Mouse (Mus musculus) kidney, adult 2 months (tissue): ENCODE results near the gene Tpsg1. TPM values are rescaled to one million over a fixed set of nuclear protein-coding genes. Genes with fewer than 3 reads are reported as not detected.

Source experiments
- DNase-seq: peaks from one replicate; pipeline ENCODE4 v3.0.0; 2021
- H3K27ac ChIP-seq: fragments of 200-500 bp; 2 replicates; pipeline ENCODE4 v1.5.1; 2012; ENCODE audit warnings: low read depth, low read length, control low read depth, inconsistent platforms; ENCODE audit not compliant: insufficient read depth
- H3K27me3 ChIP-seq: fragments of 200-500 bp; replicated peaks from 2 replicates; pipeline ENCODE4 v1.6.1; 2012; ENCODE audit warnings: mild to moderate bottlenecking, moderate library complexity, low read length, inconsistent platforms; ENCODE audit not compliant: control insufficient read depth, insufficient read depth
- H3K36me3 ChIP-seq: fragments of 200-500 bp; 2 replicates; pipeline ENCODE4 v1.6.1; 2012; ENCODE audit warnings: mild to moderate bottlenecking, moderate library complexity, low read length, inconsistent platforms; ENCODE audit not compliant: control insufficient read depth, insufficient read depth
- H3K4me1 ChIP-seq: fragments of 200-500 bp; 2 replicates; pipeline ENCODE4 v1.6.1; 2011; ENCODE audit warnings: low read length; ENCODE audit not compliant: control insufficient read depth, insufficient read depth
- H3K4me3 ChIP-seq: fragments of 200-500 bp; 2 replicates; pipeline ENCODE4 v1.5.1; 2011; ENCODE audit warnings: mild to moderate bottlenecking, low read depth, low read length, control low read depth; ENCODE audit not compliant: insufficient read depth
- CTCF ChIP-seq: fragments of 200-500 bp; conservative IDR thresholded peaks from 2 replicates; pipeline ENCODE4 v1.5.1; 2011; ENCODE audit warnings: low read depth, mild to moderate bottlenecking, control low read depth, low read length, moderate library complexity, mixed read lengths; ENCODE audit not compliant: insufficient read depth, insufficient read length
- POLR2A ChIP-seq: fragments of 200-500 bp; IDR thresholded peaks from one replicate; pipeline ENCODE4 v1.6.1; 2011; ENCODE audit warnings: low read depth, low read length, control low read depth
- WGBS: fragments of 180-500 bp; shearing (Covaris S2); methylation state at CpG from one replicate; pipeline ENCODE4 v1.1.7; 2018; 5-methylcytosine and 5-hydroxymethylcytosine counted together
- polyA plus RNA-seq: library from polyadenylated mRNA; depleted of rRNA; stranded (reverse); fragments of >200 nt; gene quantifications from 2 replicates; pipeline ENCODE4 v1.2.3, GENCODE M21; 2012

The Tpsg1 gene
- polyA plus RNA-seq, 1 experiment, result not detected

DNA sequence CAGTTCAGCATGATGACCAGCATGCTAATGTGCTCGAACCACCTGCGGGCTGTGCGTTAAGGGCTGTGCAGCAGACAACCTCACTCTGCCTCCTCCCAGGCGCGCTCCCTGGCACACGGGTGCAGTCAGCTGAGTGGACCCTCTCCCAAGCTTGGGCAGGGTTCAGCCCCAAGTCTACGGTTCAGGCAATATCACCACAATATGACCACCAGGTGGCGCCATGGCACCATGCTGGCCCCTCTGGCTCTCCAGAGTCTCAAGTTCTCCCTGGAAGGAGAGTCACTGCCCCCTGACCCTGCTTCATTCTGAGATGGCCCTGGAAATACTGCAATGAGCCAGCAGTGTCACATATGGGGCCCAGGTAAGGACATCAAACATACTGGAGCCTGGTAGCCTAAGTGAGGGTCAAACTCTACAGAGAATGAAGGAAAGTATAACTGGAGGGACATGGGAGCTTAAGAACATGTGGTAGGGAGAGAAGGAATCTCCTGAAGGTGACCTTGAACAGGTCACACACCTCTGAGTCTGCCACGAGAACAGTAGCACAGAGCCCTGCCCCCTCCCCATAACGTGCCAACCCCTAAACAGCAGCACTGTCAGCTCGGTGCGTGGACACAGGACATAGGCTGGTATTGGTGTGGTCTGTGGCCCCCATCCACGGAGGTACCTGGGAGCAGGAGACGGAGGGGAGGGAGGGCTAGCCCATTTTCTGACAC is 28.9 kb downstream of the Tpsg1 start:
- Histone ChIP-seq H3K27me3 (no peaks in the 10 kb centered on the region), H3K27ac (no peak overlapping the region), H3K4me1 (no peaks in the 10 kb centered on the region), H3K4me3 (no peak overlapping the region), H3K36me3 (no peaks in the 10 kb centered on the region)
- TF ChIP-seq POLR2A, result no peak
- peak; percentile 93 for TF ChIP-seq CTCF
- peak; percentile 69 for DNase-seq
- WGBS, result 31% methylated on average over 14 of the region's 14 CpGs

DNA sequence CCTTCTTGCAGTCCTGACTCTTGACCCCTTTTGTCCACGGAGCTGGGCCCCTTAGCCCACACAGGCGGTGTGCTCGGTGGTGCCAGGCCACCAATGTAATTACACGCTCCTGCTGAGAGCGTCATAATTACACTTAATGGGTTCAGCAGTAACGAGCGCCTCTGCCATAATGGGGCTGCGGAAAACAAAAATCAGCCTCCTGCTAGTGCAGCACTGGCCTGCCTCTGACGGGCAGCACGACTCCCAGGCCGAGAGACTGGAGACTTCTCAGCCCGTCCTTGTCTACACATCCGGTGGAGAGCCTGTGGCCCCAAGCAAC is 29.4 kb downstream of the Tpsg1 start:
- Histone ChIP-seq H3K36me3 (no peaks in the 10 kb centered on the region), H3K4me3 (no peak overlapping the region), H3K27ac (no peak overlapping the region), H3K4me1 (no peaks in the 10 kb centered on the region), H3K27me3 (no peaks in the 10 kb centered on the region)
- DNase-seq, result no peak
- TF ChIP-seq CTCF (no peak), POLR2A (no peak)
- WGBS, result 55% methylated on average over 13 of the region's 13 CpGs

DNA sequence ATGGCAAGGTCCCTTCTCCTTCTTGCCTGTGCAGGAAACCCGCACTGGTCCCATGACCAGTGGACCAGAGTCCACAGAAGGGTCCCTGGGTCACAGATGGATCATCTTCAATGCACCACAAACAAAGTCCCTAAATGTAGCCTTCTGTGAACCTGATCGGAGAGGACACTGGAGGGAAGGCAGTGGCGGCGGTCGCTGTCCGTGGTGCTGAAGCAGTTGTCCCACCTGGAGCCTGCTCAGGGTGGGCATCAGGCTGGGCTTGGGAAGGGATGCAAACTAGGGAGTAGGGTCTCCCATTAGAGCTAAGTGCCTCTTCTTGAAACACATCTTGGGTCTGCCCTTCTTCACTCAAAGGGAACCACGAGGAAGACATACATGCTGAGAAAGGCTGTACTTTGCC is 31.4 kb downstream of the Tpsg1 start:
- TF ChIP-seq CTCF (no peak), POLR2A (no peak)
- no peak overlapping the region for H3K27ac ChIP-seq
- no peak overlapping the region for H3K4me3 ChIP-seq
- H3K4me1 ChIP-seq, result 0 out of 2 replicates have a peak, but pooled peaks cover 2% of the 10 kb centered on the region
- 11% methylated on average over 7 of the region's 7 CpGs for WGBS
- no peaks in the 10 kb centered on the region for H3K27me3 ChIP-seq
- DNase-seq, result peak; percentile 18
- no peaks in the 10 kb centered on the region for H3K36me3 ChIP-seq

GRCm38 (mm10) chr17:25401491-25401890 is 32.4 kb downstream of the Tpsg1 start:
- 53% methylated on average over 4 of the region's 4 CpGs for WGBS
- DNase-seq, result no peak
- no peak overlapping the region for H3K27ac ChIP-seq
- no peak overlapping the region for H3K4me3 ChIP-seq
- no peaks in the 10 kb centered on the region for H3K36me3 ChIP-seq
- H3K27me3 ChIP-seq, result no peaks in the 10 kb centered on the region
- no peak for TF ChIP-seq POLR2A
- TF ChIP-seq CTCF, result no peak
- 0 out of 2 replicates have a peak, but pooled peaks cover 3% of the 10 kb centered on the region for H3K4me1 ChIP-seq

DNA sequence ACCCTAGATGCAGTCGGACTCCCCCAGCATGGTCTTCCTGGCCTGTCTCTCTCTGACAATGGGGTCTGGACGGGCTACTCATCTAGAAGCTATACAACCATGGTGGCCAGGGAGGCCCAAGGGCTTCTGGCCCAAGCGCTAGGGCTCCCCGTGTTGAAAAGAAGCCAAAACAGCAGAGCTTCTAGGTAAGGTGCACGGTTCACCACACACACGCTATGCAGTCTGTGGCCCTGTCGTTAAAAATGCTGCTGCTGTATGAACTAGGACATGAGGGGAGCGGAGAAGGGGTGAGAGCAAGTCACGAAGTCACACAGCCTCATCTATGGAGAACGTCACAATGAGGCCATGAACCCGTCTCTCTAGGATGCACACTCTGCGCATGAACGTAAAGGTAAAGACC is 33.2 kb downstream of the Tpsg1 start:
- WGBS, result 51% methylated on average over 13 of the region's 13 CpGs
- Histone ChIP-seq H3K4me3 (no peak overlapping the region), H3K27ac (no peak overlapping the region), H3K27me3 (no peaks in the 10 kb centered on the region), H3K4me1 (0 out of 2 replicates have a peak, but pooled peaks cover 3% of the 10 kb centered on the region), H3K36me3 (no peaks in the 10 kb centered on the region)
- TF ChIP-seq CTCF (no peak), POLR2A (no peak)
- peak; percentile 56 for DNase-seq

GRCm38 (mm10) chr17:25404190-25404589 is 35.1 kb downstream of the Tpsg1 start:
- Histone ChIP-seq H3K36me3 (no peaks in the 10 kb centered on the region), H3K4me1 (0 out of 2 replicates have a peak, but pooled peaks cover 3% of the 10 kb centered on the region), H3K27me3 (no peaks in the 10 kb centered on the region), H3K27ac (no peak overlapping the region), H3K4me3 (no peak overlapping the region)
- DNase-seq, result no peak
- TF ChIP-seq CTCF, result no peak
- no peak for TF ChIP-seq POLR2A
- 69% methylated on average over 3 of the region's 3 CpGs for WGBS

DNA sequence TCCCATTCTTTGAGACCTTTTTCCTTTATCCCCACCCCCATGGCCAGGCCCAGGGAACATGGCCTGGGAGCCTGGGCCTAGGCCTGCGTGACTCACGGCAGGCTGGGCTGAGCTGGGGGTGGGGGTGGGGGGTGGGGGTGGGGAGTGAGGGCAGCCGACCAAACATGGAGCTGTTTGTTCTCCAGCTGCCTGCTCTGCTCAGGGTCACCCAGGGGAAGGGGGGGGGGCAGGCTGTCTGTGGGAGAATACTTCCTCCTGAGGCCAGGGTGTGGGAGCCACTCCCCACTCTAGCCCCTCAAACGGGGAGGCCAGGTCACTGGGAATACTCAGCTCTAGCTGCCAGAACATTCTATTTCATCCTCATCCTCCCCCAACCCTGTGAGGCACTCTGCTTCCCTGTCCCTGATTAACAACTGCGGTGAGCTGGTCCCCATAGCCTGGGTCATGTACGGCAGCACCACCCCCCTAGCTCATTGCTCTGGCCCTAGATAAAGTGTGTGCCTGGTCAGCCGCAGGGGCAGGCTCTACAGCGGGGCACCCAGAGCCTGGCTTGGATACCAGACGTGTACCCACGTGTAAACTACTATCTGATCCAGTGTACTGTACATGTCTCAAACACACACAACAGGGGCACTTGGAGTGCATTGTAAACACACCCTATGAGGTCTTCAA is 36.3 kb downstream of the Tpsg1 start:
- TF ChIP-seq CTCF, result no peak
- TF ChIP-seq POLR2A, result no peak
- H3K27ac ChIP-seq, result no peak overlapping the region
- H3K36me3 ChIP-seq, result no peaks in the 10 kb centered on the region
- H3K4me1 ChIP-seq, result 0 out of 2 replicates have a peak, but pooled peaks cover 3% of the 10 kb centered on the region
- no peaks in the 10 kb centered on the region for H3K27me3 ChIP-seq
- no peak overlapping the region for H3K4me3 ChIP-seq
- no peak for DNase-seq
- WGBS, result 13% methylated on average over 10 of the region's 10 CpGs
